Mouse (Mus musculus) liver, adult 2 months (tissue): ENCODE results near the gene Zfp575.

Experiments used
- CTCF ChIP-seq: fragments of 200-500 bp; IDR thresholded peaks from 2 replicates; pipeline ENCODE4 v1.5.1; 2011; ENCODE audit warnings: low read depth, low read length, control low read depth
- POLR2A ChIP-seq: fragments of 200-500 bp; IDR thresholded peaks from 2 replicates; pipeline ENCODE4 v1.6.1; 2011; ENCODE audit warnings: low read length, control low read depth; ENCODE audit not compliant: insufficient read depth; ENCODE audit errors: extremely low read depth

DNA sequence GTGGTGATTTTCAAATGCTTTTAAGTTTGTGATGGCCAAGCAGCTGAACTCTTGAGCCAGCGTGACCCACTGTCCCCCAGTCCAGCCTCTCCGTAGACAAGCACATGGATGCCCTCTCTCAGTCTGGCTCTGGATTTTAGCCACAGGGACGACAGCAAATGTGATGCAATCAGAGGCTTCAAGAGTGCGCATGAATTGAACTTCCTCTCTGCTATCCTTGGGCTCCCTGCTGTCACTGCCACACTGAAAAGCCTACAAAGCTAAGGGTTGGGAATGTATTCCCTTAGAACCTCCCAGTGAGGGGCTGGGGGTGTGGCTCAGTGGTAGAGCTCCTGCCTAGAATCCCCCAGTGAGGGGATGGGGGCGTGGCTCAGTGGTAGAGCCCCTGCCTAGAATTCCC is 48.7 kb downstream of the Zfp575 start:
- TF ChIP-seq POLR2A (no peak), CTCF (no peak)
